Mouse (Mus musculus) small intestine, adult 2 months (tissue): ENCODE data around the gene Arhgap22. TPM values are rescaled to one million over a fixed set of nuclear protein-coding genes. Genes with fewer than 3 reads are reported as not detected.

ENCODE experiments used
- H3K27ac ChIP-seq: fragments of 200-500 bp; 2 replicates; pipeline ENCODE4 v1.5.1; 2012; ENCODE audit warnings: low read depth, low read length, control low read depth, inconsistent platforms; ENCODE audit not compliant: insufficient read depth
- H3K27me3 ChIP-seq: fragments of 200-500 bp; 2 replicates; pipeline ENCODE4 v1.6.1; 2012; ENCODE audit warnings: mild to moderate bottlenecking, moderate library complexity, low read length, inconsistent platforms; ENCODE audit not compliant: control insufficient read depth, insufficient read depth
- H3K36me3 ChIP-seq: fragments of 200-500 bp; 2 replicates; pipeline ENCODE4 v1.6.1; 2012; ENCODE audit warnings: mild to moderate bottlenecking, low read length, control low read depth, inconsistent platforms; ENCODE audit not compliant: control insufficient read depth, insufficient read depth
- H3K4me1 ChIP-seq: fragments of 200-500 bp; 2 replicates; pipeline ENCODE4 v1.6.1; 2012; ENCODE audit warnings: low read length, inconsistent platforms, mixed read lengths; ENCODE audit not compliant: control insufficient read depth, insufficient read depth, insufficient read length
- H3K4me3 ChIP-seq: fragments of 200-500 bp; 2 replicates; pipeline ENCODE4 v1.5.1; 2012; ENCODE audit warnings: low read depth, mild to moderate bottlenecking, control low read depth, inconsistent platforms, low read length, moderate library complexity
- CTCF ChIP-seq: fragments of 200-500 bp; IDR thresholded peaks from 2 replicates; pipeline ENCODE4 v1.5.1; 2012; ENCODE audit warnings: low read depth, mild to moderate bottlenecking, control low read depth, inconsistent platforms, low read length, moderate library complexity, mixed read lengths; ENCODE audit not compliant: insufficient replicate concordance, insufficient read length; ENCODE audit errors: extremely low read depth
- POLR2A ChIP-seq: fragments of 200-500 bp; IDR thresholded peaks from 2 replicates; pipeline ENCODE4 v1.6.1; 2012; ENCODE audit warnings: low read depth, mild to moderate bottlenecking, control low read depth, inconsistent platforms, low read length, moderate library complexity
- WGBS: fragments of 180-500 bp; shearing (Covaris S2); methylation state at CpG from one replicate; pipeline ENCODE4 v1.1.7; 2018; 5-methylcytosine and 5-hydroxymethylcytosine counted together
- polyA plus RNA-seq: library from polyadenylated mRNA; depleted of rRNA; stranded (reverse); fragments of >200 nt; gene quantifications from 2 replicates; pipeline ENCODE4 v1.2.3, GENCODE M21; 2012

Arhgap22 gene
- polyA plus RNA-seq, 1 experiment, result 3.6 TPM

DNA sequence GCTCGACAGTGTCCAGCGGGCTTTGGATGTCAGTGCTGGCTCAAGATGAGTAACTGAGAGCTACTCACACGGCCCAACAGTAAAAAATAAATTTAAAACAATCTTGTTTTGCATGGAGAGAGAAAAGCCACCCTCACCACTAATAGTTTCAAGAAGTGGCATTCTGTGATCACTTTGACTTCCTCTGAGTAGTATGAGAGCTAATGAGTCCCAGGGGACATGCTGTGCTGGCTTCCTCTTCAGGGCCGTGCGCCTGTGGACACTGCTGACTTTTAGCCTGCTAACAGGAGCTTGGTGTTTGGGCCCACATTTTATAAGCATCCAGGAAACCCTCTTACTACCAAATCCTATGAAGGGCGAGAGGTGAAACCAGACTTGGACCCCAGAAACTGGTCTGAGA lies 21.8 kb downstream of the Arhgap22 start:
- TF ChIP-seq POLR2A (no peak), CTCF (no peak)
- H3K36me3 ChIP-seq, result no peaks in the 10 kb centered on the region
- H3K27ac ChIP-seq, result no peak overlapping the region
- no peaks in the 10 kb centered on the region for H3K4me1 ChIP-seq
- H3K4me3 ChIP-seq, result no peak overlapping the region
- WGBS, result 73% methylated on average over 6 of the region's 6 CpGs
- H3K27me3 ChIP-seq, result no peaks in the 10 kb centered on the region

DNA sequence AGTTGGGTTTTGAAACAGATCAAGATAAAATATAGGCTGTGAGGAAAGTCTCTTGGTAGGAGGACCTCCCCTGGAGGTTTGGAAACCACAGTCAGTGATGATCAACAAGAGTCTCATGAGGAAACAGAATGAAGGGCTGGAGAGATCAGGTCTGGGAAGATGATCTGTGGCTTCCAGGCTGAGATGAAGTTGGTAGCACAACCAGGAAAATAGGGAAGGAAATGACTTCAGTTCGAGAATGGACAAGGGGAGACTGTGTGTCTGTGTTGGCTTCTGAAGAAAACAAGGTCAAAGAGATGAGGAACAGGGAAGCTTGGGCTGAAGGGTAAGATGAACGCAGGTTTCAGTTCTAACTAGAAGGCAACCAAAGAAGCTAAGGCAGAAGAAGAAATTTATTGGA lies 26.6 kb downstream of the Arhgap22 start:
- Histone ChIP-seq H3K27ac (no peak overlapping the region), H3K4me3 (no peak overlapping the region), H3K27me3 (no peaks in the 10 kb centered on the region), H3K4me1 (no peaks in the 10 kb centered on the region), H3K36me3 (no peaks in the 10 kb centered on the region)
- WGBS, result 60% methylated on average over 2 of the region's 2 CpGs
- TF ChIP-seq POLR2A (no peak), CTCF (no peak)

DNA sequence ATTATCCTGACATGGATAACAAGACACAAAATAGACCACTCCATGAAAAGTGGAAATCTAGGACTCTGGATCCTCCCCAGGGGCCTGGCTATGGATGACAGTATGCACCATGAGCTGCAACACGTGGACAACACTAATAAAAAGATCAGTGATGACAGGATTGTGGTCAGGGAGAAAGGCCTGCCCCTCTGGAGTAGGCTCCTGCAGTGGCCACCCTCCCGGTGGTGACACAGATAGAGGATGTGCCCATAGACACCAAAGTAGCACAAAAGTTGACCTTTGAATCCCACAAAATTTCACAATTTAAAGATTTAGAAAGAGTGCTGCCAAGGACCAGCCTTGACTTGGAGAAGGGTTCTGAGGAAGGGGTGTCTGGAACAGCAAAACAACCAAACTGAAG lies 29.4 kb downstream of the Arhgap22 start:
- 40% methylated on average over 2 of the region's 2 CpGs for WGBS
- no peaks in the 10 kb centered on the region for H3K36me3 ChIP-seq
- no peaks in the 10 kb centered on the region for H3K27me3 ChIP-seq
- no peak overlapping the region for H3K27ac ChIP-seq
- no peak for TF ChIP-seq POLR2A
- no peak for TF ChIP-seq CTCF
- H3K4me1 ChIP-seq, result 0 out of 2 replicates have a peak, but pooled peaks cover 2% of the 10 kb centered on the region
- H3K4me3 ChIP-seq, result no peak overlapping the region

DNA sequence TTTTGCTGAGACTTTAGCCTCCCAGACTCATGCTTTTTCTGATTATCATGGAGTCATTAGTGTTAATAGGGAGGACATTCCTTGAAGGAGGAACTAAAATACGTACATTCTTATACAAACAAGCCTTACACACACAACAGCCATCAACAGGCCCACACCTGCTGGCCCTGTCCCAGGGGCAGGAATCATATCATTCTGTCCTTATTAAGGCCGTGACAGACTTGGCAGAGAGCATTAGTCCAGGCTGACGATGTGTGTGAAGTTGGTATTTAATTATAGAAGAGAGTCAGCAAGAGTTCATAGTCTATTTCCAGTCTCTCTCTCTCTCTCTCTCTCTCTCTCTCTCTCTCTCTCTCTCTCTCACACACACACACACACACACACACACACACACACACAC lies 30.7 kb downstream of the Arhgap22 start:
- 28% methylated on average over 3 of the region's 3 CpGs for WGBS
- Histone ChIP-seq H3K27ac (no peak overlapping the region), H3K36me3 (no peaks in the 10 kb centered on the region), H3K27me3 (no peaks in the 10 kb centered on the region), H3K4me1 (0 out of 2 replicates have a peak, but pooled peaks cover 2% of the 10 kb centered on the region), H3K4me3 (no peak overlapping the region)
- no peak for TF ChIP-seq POLR2A
- TF ChIP-seq CTCF, result no peak

DNA sequence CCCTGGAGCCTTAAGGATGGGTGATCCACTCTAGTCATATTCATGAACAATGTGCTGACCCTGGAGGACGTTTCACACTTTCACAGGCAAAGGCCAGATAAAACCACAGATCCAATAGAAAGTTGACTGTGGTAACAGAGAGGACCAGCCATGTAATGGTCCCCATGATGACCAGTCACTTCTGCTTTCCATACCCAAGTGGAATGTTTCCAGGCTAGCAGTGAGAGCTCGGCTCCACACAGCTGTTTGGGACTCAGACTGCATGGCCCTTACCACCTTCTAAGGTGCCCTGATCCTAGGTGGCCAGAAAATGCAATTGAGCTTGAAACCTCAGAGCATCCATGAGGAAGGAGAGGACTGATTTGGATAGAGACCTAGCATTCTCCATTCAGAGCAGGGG lies 31.1 kb downstream of the Arhgap22 start:
- TF ChIP-seq CTCF (no peak), POLR2A (no peak)

DNA sequence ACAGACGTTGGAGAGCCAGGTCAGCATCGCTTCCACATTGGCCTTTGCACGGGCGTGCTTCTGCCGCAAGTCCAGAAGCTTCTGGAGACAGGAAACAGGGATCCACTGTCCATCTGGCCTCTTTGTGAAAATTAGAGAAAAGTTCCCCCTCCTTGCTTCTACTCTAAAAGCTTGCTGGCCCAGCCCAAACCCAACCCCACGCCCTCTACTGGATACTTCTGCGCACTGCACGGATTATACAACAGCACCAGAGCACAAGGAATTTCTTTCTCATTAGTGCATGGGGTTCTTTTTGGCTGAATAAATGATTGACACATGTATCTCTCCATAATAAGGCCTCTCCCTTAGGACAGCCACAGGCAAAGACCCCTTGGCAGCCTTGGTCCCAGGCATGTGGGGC lies 32.6 kb downstream of the Arhgap22 start:
- H3K36me3 ChIP-seq, result no peaks in the 10 kb centered on the region
- no peak overlapping the region for H3K4me3 ChIP-seq
- H3K4me1 ChIP-seq, result peaks cover 10% of the 10 kb centered on the region
- no peaks in the 10 kb centered on the region for H3K27me3 ChIP-seq
- whole genome bisulfite sequencing, result 58% methylated on average over 8 of the region's 8 CpGs
- TF ChIP-seq POLR2A (no peak), CTCF (peak; percentile 32; the same call in 1 of the 2 replicates)
- H3K27ac ChIP-seq, result no peak overlapping the region

More for the DNA sequence above, 31.1 kb downstream of the Arhgap22 start:
- Histone ChIP-seq H3K4me3 (no peak overlapping the region), H3K27me3 (no peaks in the 10 kb centered on the region), H3K27ac (no peak overlapping the region), H3K4me1 (0 out of 2 replicates have a peak, but pooled peaks cover 2% of the 10 kb centered on the region), H3K36me3 (no peaks in the 10 kb centered on the region)
- 52% methylated on average over 2 of the region's 2 CpGs for WGBS

DNA sequence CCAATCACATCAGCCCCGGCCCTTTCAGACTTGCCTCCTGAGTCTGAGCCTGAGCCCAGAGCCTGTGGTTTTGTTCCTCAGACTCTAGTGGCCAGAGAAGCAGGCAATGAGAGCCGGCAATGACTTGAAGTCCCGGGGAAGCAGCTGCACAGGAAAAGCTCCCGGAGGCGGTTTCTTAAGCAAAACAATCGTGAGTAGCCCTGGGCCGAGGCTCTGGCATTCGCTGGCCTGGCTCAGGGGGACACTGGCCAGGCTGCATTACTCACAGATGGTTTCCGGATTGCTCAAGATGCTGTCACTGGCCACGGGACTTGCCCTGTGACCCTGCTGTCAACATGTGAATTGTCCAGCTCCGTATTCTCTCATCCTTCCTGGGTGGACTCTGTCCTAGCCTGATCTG lies 33.8 kb downstream of the Arhgap22 start:
- H3K4me3 ChIP-seq, result no peak overlapping the region
- peaks cover 10% of the 10 kb centered on the region for H3K4me1 ChIP-seq
- H3K27ac ChIP-seq, result peak overlapping the region; percentile 47; the same call in 1 of the 2 replicates
- WGBS, result 43% methylated on average over 11 of the region's 11 CpGs
- H3K27me3 ChIP-seq, result no peaks in the 10 kb centered on the region
- no peaks in the 10 kb centered on the region for H3K36me3 ChIP-seq
- TF ChIP-seq CTCF, result no peak
